In the genomic region with DNA sequence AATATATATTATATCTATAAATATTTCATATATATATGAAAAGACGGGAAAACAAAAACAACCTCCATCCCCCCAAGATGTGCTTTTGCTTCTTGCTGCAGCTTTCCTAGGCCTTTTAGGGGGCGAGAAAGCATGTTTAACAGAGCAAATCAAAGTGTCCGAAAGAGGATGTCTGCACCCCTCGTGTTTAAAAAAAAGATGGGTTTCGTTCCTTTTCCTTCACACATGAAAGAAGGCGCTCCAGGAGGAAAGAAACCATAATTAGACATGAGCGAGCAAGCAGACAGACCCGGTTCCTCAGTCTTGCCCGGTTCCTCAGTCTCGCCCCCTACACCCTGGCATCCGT, we compare ENCODE assay signal across 8 mouse cellular contexts. TPM values are rescaled to one million over a fixed set of nuclear protein-coding genes. Genes with fewer than 3 reads are reported as not detected.
DNase-seq lines count a peak whose midpoint lies in the region; ATAC-seq and TF ChIP-seq lines count a peak whose summit lies in the region.

No protein-coding gene starts in this region.

- no peak for DNase-seq in gastrocnemius, adult 2 months
- DNase-seq in gastrocnemius, postnatal 25 days = no peak
- no peak for DNase-seq in thymus, adult 2 months
- DNase-seq in thymus, postnatal 0 days (ENCODE audit: low spot score) = no peak
- DNase-seq in liver, embryonic 14.5 days (ENCODE audit: low read depth in 3 of 3, low spot score in 3 of 3) = no peak
- DNase-seq in Muller cell, postnatal 12 days (ENCODE audit: inconsistent ontology term) = no peak
- DNase-seq in layer of hippocampus, postnatal 36 days = no peak
- DNase-seq in frontal cortex, postnatal 14 days (ENCODE audit: low spot score in 2 of 2) = no peak

- H3K4me3 ChIP-seq in gastrocnemius, adult 2 months = peak overlapping the region; percentile 79
- peak overlapping the region; percentile 88 for H3K4me3 ChIP-seq in thymus, adult 2 months (ENCODE audit: control insufficient read depth, insufficient read depth, low read length)
- H3K4me3 ChIP-seq in liver, embryonic 14.5 days (ENCODE audit: insufficient read depth in 1 of 2, low read depth in 2 of 2, low read length in 2 of 2) = peak overlapping the region; percentile 76 to 93

- TF ChIP-seq EP300 in liver, embryonic 14.5 days (IDR thresholded peaks at IDR 0.05; ENCODE audit: low read depth) = no peak

- peak overlapping the region; percentile 47 for H3K9ac ChIP-seq in liver, embryonic 14.5 days (replicated peaks)

- H3K4me2 ChIP-seq in liver, embryonic 14.5 days (ENCODE audit: low read depth) = peak overlapping the region; percentile 86

- TF ChIP-seq CTCF in gastrocnemius, adult 2 months (IDR thresholded peaks at IDR 0.05) = no peak
- TF ChIP-seq CTCF in thymus, adult 2 months (IDR thresholded peaks at IDR 0.05; ENCODE audit: borderline replicate concordance, control insufficient read depth, extremely low read depth, insufficient read depth, low read length, poor library complexity) = no peak
- TF ChIP-seq CTCF in liver, embryonic 14.5 days (IDR thresholded peaks at IDR 0.05; ENCODE audit: low read depth) = no peak

- TF ChIP-seq POLR2A in thymus, adult 2 months (IDR thresholded peaks at IDR 0.05; ENCODE audit: control insufficient read depth, extremely low read depth, insufficient read depth, low read length, poor library complexity) = no peak

- no peaks in the 10 kb centered on the region for H3K36me3 ChIP-seq in thymus, adult 2 months (ENCODE audit: control insufficient read depth, insufficient read depth, low read length)
- H3K36me3 ChIP-seq in liver, embryonic 14.5 days (replicated peaks; ENCODE audit: control insufficient read depth, insufficient read depth, low read depth) = no peaks in the 10 kb centered on the region

- intact Hi-C loops in gastrocnemius, adult 2 months (cut with DNase I) = loop anchor here (10.0 kb wide), 2 partner anchors 152 to 322 kb away; partner anchors contain the start of genes Mtif2 and Rtn4

- H3K27me3 ChIP-seq in thymus, adult 2 months (ENCODE audit: control insufficient read depth, insufficient read depth, low read length) = no peaks in the 10 kb centered on the region; the same call in 1 of the 2 replicates
- no peaks in the 10 kb centered on the region for H3K27me3 ChIP-seq in liver, embryonic 14.5 days (ENCODE audit: control insufficient read depth, insufficient read depth, low read length)

- ATAC-seq in liver, embryonic 14.5 days (ENCODE audit: insufficient read depth) = no peak

- H3K27ac ChIP-seq in gastrocnemius, adult 2 months = peak overlapping the region; percentile 85
- no peak overlapping the region for H3K27ac ChIP-seq in thymus, adult 2 months (ENCODE audit: control insufficient read depth, insufficient read depth, low read length)
- H3K27ac ChIP-seq in liver, embryonic 14.5 days = no peak overlapping the region

- no peaks in the 10 kb centered on the region for H3K9me3 ChIP-seq in liver, embryonic 14.5 days (ENCODE audit: control insufficient read depth, low read length)

- peaks cover 3% of the 10 kb centered on the region; the same call in 1 of the 2 replicates for H3K4me1 ChIP-seq in thymus, adult 2 months (replicated peaks; ENCODE audit: control insufficient read depth, insufficient read depth, low read length)
- H3K4me1 ChIP-seq in liver, embryonic 14.5 days (replicated peaks; ENCODE audit: control insufficient read depth in 2 of 2, insufficient read depth in 2 of 2, low read length in 1 of 2) = peaks cover 3 to 4% of the 10 kb centered on the region in 2 experiments; a peak in 2 of 4 replicates

- WGBS in thymus, adult 2 months = 4% methylated on average over 11 of the region's 11 CpGs
- 3% methylated on average over 10 of the region's 11 CpGs for WGBS in liver, embryonic 14.5 days (ENCODE audit: insufficient replicate concordance)

RNA-seq across cellular contexts. Expression of gene Ccdc88a, which starts 0.4 kb away (rescaled TPM):
- total RNA-seq in gastrocnemius, adult 2 months (2021) = 1 to 10 TPM; 2.0 to 3.2 TPM
- total RNA-seq in gastrocnemius, postnatal 25 days (2021) = 1 to 10 TPM; 3.6 to 4.2 TPM
- polyA plus RNA-seq in thymus, adult 2 months (2012; rRNA removed) = 2.3 and 5.1 TPM in 2 replicates
- polyA plus RNA-seq in thymus, postnatal 0 days (2015; fragmentation: Nextera tagmentation; extraction: Ambion mirVana) = 13.5 and 17.1 TPM in 2 replicates
- polyA plus RNA-seq in liver, embryonic 14.5 days (2012; rRNA removed) = 0.75 and 1.2 TPM in 2 replicates
- 2.9 and 3.5 TPM in 2 replicates for polyA plus RNA-seq in liver, embryonic 14.5 days (2014; fragmentation: Nextera tagmentation; extraction: Ambion mirVana)
- total RNA-seq in layer of hippocampus, postnatal 36 days (2021) = 10 to 100 TPM; 62.9 to 73.6 TPM

Comparison
In these comparisons a context has a peak if more than half of its experiments do, and no peak if none do; other contexts are left out.
1. RNA of gene Ccdc88a, which starts 0.4 kb away (total RNA-seq): 62.9 to 73.6 TPM in layer of hippocampus, postnatal 36 days; 3.6 to 4.2 TPM in gastrocnemius, postnatal 25 days and 2.0 to 3.2 TPM in gastrocnemius, adult 2 months; every median in the first group is over 10 times any median in the second.
2. Peak in every context shown above with its lines, with median percentiles within 50 percentile points of each other: H3K4me3 ChIP-seq.